Mouse (Mus musculus): ENCODE measurements at regions not wholly inside any gene's neighbourhood (a gene's known extent, or its start where the extent isn't known, plus 50 kb on each side); places are given as distances from the start of the nearest gene placed in this dataset.
A peak's percentile ranks its signal among the peaks of the same experiment; 100 is the strongest.

DNA sequence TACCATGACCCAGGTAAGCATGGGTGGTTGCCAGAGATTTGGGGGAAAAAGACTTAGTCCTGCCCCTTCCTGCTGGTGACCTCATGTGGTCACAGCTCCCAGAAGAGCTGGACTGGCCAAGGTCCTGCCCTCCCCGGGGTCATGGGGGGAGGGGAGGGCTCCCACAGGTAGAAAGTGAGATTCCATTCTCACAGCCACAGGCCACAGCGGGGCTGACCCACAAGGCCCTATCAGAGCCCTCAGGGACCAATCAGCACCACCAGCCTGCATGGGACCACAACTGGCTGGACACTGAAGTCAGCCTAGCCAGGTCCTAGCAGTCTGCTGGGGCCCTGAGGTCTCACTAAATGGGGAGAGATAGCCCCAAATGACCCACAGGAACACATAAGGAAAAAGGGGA, 81.9 kb upstream of the Zmiz1 start:
- H3K4me3 ChIP-seq (ENCODE audit: low read depth, low read length) = no peak overlapping the region
- H3K36me3 ChIP-seq (ENCODE audit: control insufficient read depth, insufficient read depth, low read length) = no peaks in the 10 kb centered on the region
- H3K27ac ChIP-seq (ENCODE audit: low read depth, low read length) = peak overlapping the region; percentile 100
- DNase-seq (ENCODE audit: low spot score) = no peak
- WGBS = 47% methylated on average over 2 of the region's 2 CpGs
- no peaks in the 10 kb centered on the region for H3K27me3 ChIP-seq (ENCODE audit: control insufficient read depth, insufficient read depth, low read length)
- ATAC-seq (ENCODE audit: insufficient read depth, low FRiP score, low TSS enrichment) = no peak; the same call in 1 of the 2 replicates
- no peaks in the 10 kb centered on the region for H3K9me3 ChIP-seq (ENCODE audit: control insufficient read depth, low read length)
- H3K4me1 ChIP-seq (ENCODE audit: control insufficient read depth, insufficient read depth, low read length) = peaks cover 14% of the 10 kb centered on the region
- no peak overlapping the region for H3K9ac ChIP-seq (ENCODE audit: low read length)
- peak overlapping the region; percentile 60 for H3K4me2 ChIP-seq (ENCODE audit: low read depth)

DNA sequence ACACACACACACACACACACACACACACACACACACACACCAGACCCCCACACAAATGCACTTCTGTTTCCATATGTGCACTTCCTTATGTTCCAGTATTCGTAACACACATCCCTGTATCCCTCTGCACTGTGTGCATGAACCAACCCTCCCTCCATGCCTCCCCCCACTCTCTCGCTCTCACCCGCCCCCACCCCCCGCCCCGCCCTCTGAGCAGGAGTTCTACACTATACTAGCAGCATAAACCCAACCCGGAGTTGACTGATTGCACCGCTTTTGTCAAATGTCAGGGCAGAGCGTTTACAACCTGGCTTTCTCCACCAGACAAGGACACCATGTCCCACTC, 81.5 kb upstream of the Zmiz1 start:
- no peaks in the 10 kb centered on the region for H3K36me3 ChIP-seq (ENCODE audit: control insufficient read depth, insufficient read depth, low read length)
- DNase-seq (ENCODE audit: low spot score) = no peak
- H3K27me3 ChIP-seq (ENCODE audit: control insufficient read depth, insufficient read depth, low read length) = no peaks in the 10 kb centered on the region
- WGBS = 2% methylated on average over 8 of the region's 8 CpGs
- no peak overlapping the region for H3K4me3 ChIP-seq (ENCODE audit: low read depth, low read length)
- peaks cover 14% of the 10 kb centered on the region for H3K4me1 ChIP-seq (ENCODE audit: control insufficient read depth, insufficient read depth, low read length)
- ATAC-seq (ENCODE audit: insufficient read depth, low FRiP score, low TSS enrichment) = peak; percentile 68
- H3K4me2 ChIP-seq (ENCODE audit: low read depth) = peak overlapping the region; percentile 60
- peak overlapping the region; percentile 75 for H3K9ac ChIP-seq (ENCODE audit: low read length)
- H3K27ac ChIP-seq (ENCODE audit: low read depth, low read length) = peak overlapping the region; percentile 100
- H3K9me3 ChIP-seq (ENCODE audit: control insufficient read depth, low read length) = no peaks in the 10 kb centered on the region

DNA sequence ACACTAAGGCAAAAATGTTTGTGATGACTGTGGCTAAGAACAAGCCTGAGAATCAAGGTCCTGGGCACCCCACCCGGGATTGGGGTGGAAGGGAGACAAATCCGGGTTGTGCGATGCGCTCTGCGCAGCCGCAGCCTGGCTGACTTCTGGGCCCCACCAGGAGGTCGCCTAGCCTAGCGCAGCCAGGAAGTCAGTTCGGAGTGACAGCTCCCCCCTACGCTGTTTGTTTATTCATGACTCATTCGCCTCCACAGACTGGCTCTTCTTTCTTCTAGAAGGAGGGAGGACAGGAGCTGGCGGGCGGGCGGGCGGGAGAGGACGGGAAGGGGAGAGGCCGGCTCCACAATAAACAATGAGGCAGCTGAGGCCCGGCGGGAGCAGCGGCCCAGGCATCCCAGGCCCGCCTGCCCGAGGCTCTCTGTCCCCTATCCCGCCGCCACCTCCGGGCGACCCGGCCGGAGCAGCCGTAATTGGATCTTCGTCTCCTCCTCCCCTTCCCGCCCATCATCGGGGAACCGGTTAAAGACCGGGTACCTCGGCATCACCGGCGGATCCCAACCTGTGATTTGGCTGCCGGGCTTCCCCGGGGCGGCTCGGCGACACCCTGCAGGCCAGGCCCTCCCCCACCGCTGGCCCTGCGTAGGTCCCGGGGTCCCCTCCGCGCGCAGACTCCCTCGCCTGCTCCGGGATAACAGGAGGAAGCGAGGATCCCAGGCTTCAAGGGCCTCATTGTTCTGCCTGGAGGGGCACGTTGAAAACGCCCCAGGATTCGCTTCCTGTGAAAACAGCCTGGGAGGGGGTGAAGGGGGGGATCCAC, 80.9 kb upstream of the Zmiz1 start:
- H3K4me3 ChIP-seq (ENCODE audit: low read depth, low read length) = peak overlapping the region; percentile 29
- DNase-seq (ENCODE audit: low spot score) (peak; percentile 92), ATAC-seq (ENCODE audit: insufficient read depth, low FRiP score, low TSS enrichment) (peak; percentile 91)
- H3K4me1 ChIP-seq (ENCODE audit: control insufficient read depth, insufficient read depth, low read length) = peaks cover 14% of the 10 kb centered on the region
- WGBS = under 1% methylated on average over 46 of the region's 54 CpGs
- H3K36me3 ChIP-seq (ENCODE audit: control insufficient read depth, insufficient read depth, low read length) = no peaks in the 10 kb centered on the region
- peak overlapping the region; percentile 100 for H3K27ac ChIP-seq (ENCODE audit: low read depth, low read length)
- peak overlapping the region; percentile 75 for H3K9ac ChIP-seq (ENCODE audit: low read length)
- H3K4me2 ChIP-seq (ENCODE audit: low read depth) = peak overlapping the region; percentile 60
- H3K9me3 ChIP-seq (ENCODE audit: control insufficient read depth, low read length) = no peaks in the 10 kb centered on the region
- H3K27me3 ChIP-seq (ENCODE audit: control insufficient read depth, insufficient read depth, low read length) = no peaks in the 10 kb centered on the region

DNA sequence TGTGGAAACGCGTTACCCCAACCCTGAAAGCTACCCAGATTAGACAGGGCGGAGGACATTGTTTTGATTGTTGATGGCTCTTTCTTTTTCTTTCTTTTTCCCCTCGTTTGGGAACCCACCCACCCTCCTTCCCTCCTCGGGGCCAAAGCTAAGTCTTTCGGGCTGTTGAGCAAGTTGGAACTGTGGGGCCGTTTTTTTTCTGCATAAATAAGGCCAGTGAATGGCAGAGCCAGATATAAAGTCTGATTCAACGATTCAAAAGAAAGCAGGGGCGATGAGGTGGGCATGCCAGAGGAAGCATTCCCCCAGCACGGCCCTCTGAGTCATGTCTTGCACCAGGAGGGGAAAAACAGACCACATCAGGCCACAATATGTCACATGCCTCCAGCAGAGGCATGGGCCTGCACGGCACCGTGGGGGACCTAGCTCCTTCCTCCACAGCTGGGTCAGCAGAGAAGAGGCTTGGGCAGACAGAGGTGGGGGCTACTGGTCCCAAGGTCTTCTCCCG, 80.2 kb upstream of the Zmiz1 start:
- peak overlapping the region; percentile 29 for H3K4me3 ChIP-seq (ENCODE audit: low read depth, low read length)
- H3K27ac ChIP-seq (ENCODE audit: low read depth, low read length) = peak overlapping the region; percentile 100
- peak overlapping the region; percentile 75 for H3K9ac ChIP-seq (ENCODE audit: low read length)
- H3K27me3 ChIP-seq (ENCODE audit: control insufficient read depth, insufficient read depth, low read length) = no peaks in the 10 kb centered on the region
- H3K4me2 ChIP-seq (ENCODE audit: low read depth) = peak overlapping the region; percentile 60
- no peaks in the 10 kb centered on the region for H3K36me3 ChIP-seq (ENCODE audit: control insufficient read depth, insufficient read depth, low read length)
- H3K4me1 ChIP-seq (ENCODE audit: control insufficient read depth, insufficient read depth, low read length) = peaks cover 14% of the 10 kb centered on the region
- peak; percentile 6 for ATAC-seq (ENCODE audit: insufficient read depth, low FRiP score, low TSS enrichment)
- 2% methylated on average over 13 of the region's 13 CpGs for WGBS
- DNase-seq (ENCODE audit: low spot score) = peak; percentile 74
- H3K9me3 ChIP-seq (ENCODE audit: control insufficient read depth, low read length) = no peaks in the 10 kb centered on the region

DNA sequence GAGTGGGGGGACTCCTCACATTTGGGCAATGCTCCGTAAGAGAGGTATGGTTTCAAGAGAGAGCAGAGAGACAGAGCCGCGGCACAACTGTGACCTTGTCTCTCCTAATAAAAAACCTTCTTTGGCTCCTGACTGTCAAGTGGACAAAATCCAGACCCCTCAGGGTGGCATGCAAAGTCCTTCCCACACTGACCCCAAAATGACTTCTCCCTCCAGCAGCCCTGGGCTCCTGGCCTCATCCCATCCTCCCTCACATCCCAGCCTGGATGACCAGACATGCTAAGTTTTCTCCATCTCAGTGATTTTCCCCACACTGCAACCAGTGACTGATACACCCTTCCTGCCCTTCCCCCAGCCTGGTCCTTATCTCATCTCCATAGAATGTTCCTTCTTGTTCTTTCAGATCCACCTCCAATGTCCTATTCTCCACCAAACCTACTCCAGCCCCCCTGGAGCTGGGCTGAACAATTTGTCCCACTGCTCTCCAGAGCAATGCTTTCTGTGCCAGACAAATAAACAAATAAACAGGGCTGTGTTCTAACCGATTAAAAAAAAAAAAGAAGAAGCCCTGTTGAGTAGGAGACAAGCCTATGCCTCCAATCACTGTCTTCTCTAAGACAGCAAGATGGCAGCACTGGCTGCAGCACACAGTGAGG, 75.7 kb upstream of the Zmiz1 start:
- Histone ChIP-seq H3K9me3 (ENCODE audit: control insufficient read depth, low read length) (no peaks in the 10 kb centered on the region), H3K9ac (ENCODE audit: low read length) (no peak overlapping the region), H3K4me3 (ENCODE audit: low read depth, low read length) (no peak overlapping the region), H3K27me3 (ENCODE audit: control insufficient read depth, insufficient read depth, low read length) (no peaks in the 10 kb centered on the region), H3K36me3 (ENCODE audit: control insufficient read depth, insufficient read depth, low read length) (no peaks in the 10 kb centered on the region), H3K4me1 (ENCODE audit: control insufficient read depth, insufficient read depth, low read length) (peaks cover 7% of the 10 kb centered on the region), H3K4me2 (ENCODE audit: low read depth) (no peak overlapping the region), H3K27ac (ENCODE audit: low read depth, low read length) (no peak overlapping the region)
- 82% methylated on average over 4 of the region's 4 CpGs for WGBS
- DNase-seq (ENCODE audit: low spot score) (no peak), ATAC-seq (ENCODE audit: insufficient read depth, low FRiP score, low TSS enrichment) (no peak)

DNA sequence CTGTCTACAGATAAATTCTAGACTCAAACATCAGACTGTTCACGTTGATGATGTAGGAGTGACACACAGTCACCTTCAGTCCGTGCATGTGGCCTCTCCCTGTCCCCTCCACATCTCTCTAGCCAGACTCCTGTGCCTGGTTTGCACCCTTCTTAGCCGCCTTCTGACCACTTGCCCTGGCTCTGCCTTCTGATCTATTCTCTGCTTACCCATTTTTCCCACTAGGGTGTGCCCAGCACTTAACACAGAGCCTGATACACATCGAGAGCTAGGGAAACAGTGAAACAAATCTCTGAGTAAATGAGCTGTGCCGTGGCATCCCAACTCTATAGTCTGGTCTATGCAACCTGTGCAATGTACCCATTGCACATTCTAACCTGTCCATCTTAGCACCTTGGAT, 73.3 kb upstream of the Zmiz1 start:
- no peak overlapping the region for H3K9ac ChIP-seq (ENCODE audit: low read length)
- WGBS = 73% methylated on average over 5 of the region's 5 CpGs
- H3K4me1 ChIP-seq (ENCODE audit: control insufficient read depth, insufficient read depth, low read length) = peaks cover 5% of the 10 kb centered on the region; the same call in 1 of the 2 replicates
- no peaks in the 10 kb centered on the region for H3K9me3 ChIP-seq (ENCODE audit: control insufficient read depth, low read length)
- H3K4me3 ChIP-seq (ENCODE audit: low read depth, low read length) = no peak overlapping the region
- DNase-seq (ENCODE audit: low spot score) (no peak), ATAC-seq (ENCODE audit: insufficient read depth, low FRiP score, low TSS enrichment) (no peak)
- H3K27ac ChIP-seq (ENCODE audit: low read depth, low read length) = no peak overlapping the region
- H3K36me3 ChIP-seq (ENCODE audit: control insufficient read depth, insufficient read depth, low read length) = no peaks in the 10 kb centered on the region
- no peak overlapping the region for H3K4me2 ChIP-seq (ENCODE audit: low read depth)
- H3K27me3 ChIP-seq (ENCODE audit: control insufficient read depth, insufficient read depth, low read length) = no peaks in the 10 kb centered on the region

DNA sequence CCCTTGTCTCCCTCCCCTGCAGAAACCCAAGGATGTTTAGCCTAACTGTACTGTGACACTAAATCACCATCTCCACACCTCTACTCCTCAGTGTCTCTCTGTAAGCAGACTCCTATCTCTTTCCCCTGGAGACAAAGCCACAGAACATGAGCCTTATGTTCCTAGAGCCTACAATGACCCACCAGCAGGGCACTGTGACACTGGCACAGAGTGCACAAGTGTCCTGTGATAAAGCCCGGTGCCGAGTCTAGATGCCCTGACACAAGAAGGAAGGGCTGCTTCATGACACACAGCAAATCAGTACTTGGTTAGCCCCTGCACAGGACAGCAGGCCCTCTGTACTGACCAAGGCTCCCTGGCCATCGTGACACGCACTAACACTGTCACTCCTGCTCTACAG, 71.2 kb upstream of the Zmiz1 start:
- no peak for DNase-seq (ENCODE audit: low spot score)
- no peak for ATAC-seq (ENCODE audit: insufficient read depth, low FRiP score, low TSS enrichment)
- Histone ChIP-seq H3K4me1 (ENCODE audit: control insufficient read depth, insufficient read depth, low read length) (peaks cover 5% of the 10 kb centered on the region; the same call in 1 of the 2 replicates), H3K9ac (ENCODE audit: low read length) (no peak overlapping the region), H3K27ac (ENCODE audit: low read depth, low read length) (no peak overlapping the region), H3K4me3 (ENCODE audit: low read depth, low read length) (no peak overlapping the region), H3K36me3 (ENCODE audit: control insufficient read depth, insufficient read depth, low read length) (no peaks in the 10 kb centered on the region), H3K9me3 (ENCODE audit: control insufficient read depth, low read length) (no peaks in the 10 kb centered on the region), H3K27me3 (ENCODE audit: control insufficient read depth, insufficient read depth, low read length) (no peaks in the 10 kb centered on the region), H3K4me2 (ENCODE audit: low read depth) (no peak overlapping the region)
- 94% methylated on average over 4 of the region's 4 CpGs for WGBS

DNA sequence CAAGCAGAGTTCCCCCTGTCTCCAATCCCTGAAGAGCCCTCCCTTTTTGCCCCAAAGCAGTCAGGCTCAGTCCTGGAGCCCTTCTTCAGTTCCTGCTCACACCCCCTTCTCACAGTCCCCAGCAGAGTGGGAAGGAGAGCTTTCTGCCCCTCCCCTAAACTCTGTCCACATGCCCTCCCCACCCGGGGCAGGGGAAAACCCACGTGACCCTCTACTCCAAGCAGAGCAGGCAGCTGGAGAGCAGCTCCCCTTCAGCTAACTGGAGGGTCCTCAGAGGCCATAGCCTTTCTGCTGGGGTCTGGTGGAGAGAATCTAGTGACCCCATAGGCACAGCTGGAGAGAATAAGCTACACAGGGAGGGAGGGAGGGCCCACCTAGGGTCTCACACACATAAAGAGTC, 69.7 kb upstream of the Zmiz1 start:
- DNase-seq (ENCODE audit: low spot score) = no peak
- H3K9me3 ChIP-seq (ENCODE audit: control insufficient read depth, low read length) = no peaks in the 10 kb centered on the region
- WGBS = 17% methylated on average over 2 of the region's 2 CpGs
- no peaks in the 10 kb centered on the region for H3K27me3 ChIP-seq (ENCODE audit: control insufficient read depth, insufficient read depth, low read length)
- H3K36me3 ChIP-seq (ENCODE audit: control insufficient read depth, insufficient read depth, low read length) = no peaks in the 10 kb centered on the region
- peaks cover 5% of the 10 kb centered on the region; the same call in 1 of the 2 replicates for H3K4me1 ChIP-seq (ENCODE audit: control insufficient read depth, insufficient read depth, low read length)
- H3K4me3 ChIP-seq (ENCODE audit: low read depth, low read length) = no peak overlapping the region
- H3K27ac ChIP-seq (ENCODE audit: low read depth, low read length) = no peak overlapping the region
- no peak for ATAC-seq (ENCODE audit: insufficient read depth, low FRiP score, low TSS enrichment)
- no peak overlapping the region for H3K4me2 ChIP-seq (ENCODE audit: low read depth)
- no peak overlapping the region for H3K9ac ChIP-seq (ENCODE audit: low read length)

DNA sequence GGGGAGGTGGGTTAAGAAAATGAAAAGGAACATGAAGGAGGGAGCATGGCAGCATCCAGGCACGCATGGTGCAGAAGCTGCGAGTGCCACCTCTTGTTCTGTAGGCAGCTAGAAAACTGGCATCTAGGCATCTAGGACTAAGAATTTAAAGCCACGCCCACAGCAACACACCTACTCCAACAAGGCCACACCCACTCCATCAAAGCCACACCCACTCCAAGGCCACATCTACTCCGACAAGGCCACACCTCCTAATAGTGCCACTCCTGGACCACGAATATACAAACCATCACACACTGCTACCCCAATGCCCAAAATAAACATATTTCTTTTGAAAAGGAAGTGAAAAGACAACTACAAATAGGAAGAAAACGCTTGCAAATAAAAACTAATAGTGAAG, 66.6 kb upstream of the Zmiz1 start:
- Histone ChIP-seq H3K36me3 (ENCODE audit: control insufficient read depth, insufficient read depth, low read length) (no peaks in the 10 kb centered on the region), H3K27ac (ENCODE audit: low read depth, low read length) (no peak overlapping the region), H3K27me3 (ENCODE audit: control insufficient read depth, insufficient read depth, low read length) (no peaks in the 10 kb centered on the region), H3K9me3 (ENCODE audit: control insufficient read depth, low read length) (no peaks in the 10 kb centered on the region), H3K4me2 (ENCODE audit: low read depth) (no peak overlapping the region), H3K4me3 (ENCODE audit: low read depth, low read length) (no peak overlapping the region), H3K4me1 (ENCODE audit: control insufficient read depth, insufficient read depth, low read length) (peaks cover 14% of the 10 kb centered on the region), H3K9ac (ENCODE audit: low read length) (no peak overlapping the region)
- WGBS = 74% methylated on average over 6 of the region's 6 CpGs
- ATAC-seq (ENCODE audit: insufficient read depth, low FRiP score, low TSS enrichment) (no peak), DNase-seq (ENCODE audit: low spot score) (no peak)

All from neural tube, embryonic 11.5 days (tissue).